Mouse (Mus musculus) right cerebral cortex, postnatal 36 days (tissue): Measurements from ENCODE around the gene Swap70.

Experiments
- DNase-seq, 2 experiments: peaks; one replicate each; pipeline ENCODE4 v3.0.0; 2022; ENCODE audit warnings: low spot score in 2 of 2, mixed read lengths in 1 of 2

Gene Swap70

DNA sequence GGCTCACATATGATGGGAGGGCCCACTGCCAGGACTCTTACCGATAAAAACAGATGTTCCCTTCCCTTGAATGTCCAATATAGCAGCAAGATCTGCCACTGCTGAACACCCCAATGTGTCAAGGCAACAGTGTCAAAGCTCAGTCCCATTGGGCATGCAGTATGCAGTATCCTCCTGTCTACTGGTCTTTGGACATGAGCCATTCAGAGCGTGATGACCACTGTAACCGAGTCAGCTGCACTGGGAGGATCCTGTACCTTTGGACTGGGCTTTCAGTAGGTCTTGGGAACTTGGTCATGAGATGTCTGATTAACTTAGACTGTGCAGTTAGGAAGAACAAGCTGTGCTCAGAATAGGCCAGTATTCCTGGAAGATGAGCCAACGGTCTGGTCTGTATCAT is 84.0 kb downstream of the Swap70 start:
- no peak for DNase-seq

DNA sequence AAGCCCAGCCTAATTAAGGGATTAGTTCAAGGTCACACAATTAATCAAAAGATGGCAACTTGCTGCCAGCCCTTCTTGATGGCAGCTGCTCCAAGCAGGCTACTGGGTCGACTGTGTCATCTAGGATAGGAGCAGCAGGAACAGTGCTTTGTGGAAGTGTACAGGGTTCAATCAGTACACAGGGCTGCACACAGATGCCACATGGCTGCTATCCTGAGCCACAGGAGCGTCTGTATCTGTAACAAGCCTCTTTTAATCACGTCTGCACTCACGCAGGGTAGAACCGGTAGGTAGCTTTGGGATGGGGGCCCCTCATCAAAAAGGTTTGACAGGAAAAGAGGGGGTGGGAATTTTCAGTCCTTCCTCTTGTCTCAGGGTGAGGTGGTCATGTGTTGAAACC is 84.8 kb downstream of the Swap70 start:
- no peak for DNase-seq

DNA sequence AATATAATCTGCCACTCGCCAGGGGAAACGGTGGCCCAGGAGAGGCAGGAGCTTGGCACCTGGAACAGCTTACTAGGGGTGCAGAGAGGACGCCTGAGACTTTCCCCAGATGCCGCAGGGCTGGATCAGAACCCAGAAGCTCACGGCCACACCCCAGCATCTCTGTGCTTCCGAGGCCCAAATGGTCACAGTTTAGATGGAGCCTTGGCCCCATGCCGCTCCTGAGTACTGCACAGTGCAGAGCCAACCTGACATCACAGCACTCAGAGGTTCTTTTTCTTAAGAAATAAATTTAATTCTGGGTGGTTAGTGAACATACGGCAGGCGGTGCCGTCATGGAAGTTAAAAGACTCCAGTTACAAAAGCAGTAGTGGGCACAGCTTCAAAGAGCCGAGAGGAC is 86.2 kb downstream of the Swap70 start:
- DNase-seq = no peak

DNA sequence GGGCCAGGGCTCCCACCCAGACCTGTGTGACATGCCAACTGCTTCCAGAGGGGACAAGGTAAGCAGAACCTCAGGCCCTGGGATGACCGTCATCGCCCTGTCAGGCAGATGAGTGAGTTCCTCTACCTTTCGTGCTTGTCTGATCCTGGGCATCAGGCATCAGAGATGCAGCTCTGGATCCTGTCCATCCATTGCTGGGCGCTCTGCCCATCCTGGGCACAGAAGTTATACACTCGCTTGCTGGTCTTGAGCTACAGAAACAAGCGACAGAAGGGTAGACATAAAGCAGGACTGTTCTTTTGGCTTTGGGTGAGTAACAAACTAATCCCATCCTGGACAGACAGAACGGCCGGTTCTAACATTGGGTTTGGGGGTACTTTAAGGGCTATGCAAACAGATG is 87.7 kb downstream of the Swap70 start:
- no peak for DNase-seq

DNA sequence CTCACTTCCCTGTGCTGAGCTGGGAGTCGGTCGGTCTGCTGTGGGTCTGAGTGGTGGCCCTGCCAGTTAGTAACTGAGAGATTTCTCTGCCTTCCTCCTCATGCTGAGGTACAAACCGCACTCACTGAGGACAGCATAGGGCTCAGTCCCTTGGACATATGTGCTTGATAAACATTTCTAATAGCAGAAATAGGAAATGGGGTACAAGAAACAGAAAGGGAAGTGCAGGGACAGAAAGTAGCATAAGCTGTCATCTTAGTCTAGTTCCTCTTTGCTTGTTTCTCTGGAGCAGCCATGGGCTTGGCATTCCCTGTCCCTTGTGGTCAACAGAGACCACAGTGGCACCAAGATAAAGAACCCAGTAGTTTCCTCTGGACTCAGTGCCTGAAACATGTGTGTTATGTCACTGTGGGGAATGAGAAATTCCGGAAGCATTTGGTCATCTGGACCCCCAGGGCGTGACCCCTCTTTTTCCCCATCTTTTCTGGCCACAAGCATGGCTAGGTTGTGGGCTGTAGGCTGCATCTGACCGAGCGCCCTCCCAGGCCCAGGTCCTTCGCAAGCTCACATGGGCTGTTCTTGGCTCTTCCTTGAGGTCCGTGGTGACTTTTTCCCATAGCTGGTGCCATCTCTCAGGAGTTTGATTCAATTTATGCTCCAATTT is 92.0 kb downstream of the Swap70 start:
- no peak for DNase-seq

DNA sequence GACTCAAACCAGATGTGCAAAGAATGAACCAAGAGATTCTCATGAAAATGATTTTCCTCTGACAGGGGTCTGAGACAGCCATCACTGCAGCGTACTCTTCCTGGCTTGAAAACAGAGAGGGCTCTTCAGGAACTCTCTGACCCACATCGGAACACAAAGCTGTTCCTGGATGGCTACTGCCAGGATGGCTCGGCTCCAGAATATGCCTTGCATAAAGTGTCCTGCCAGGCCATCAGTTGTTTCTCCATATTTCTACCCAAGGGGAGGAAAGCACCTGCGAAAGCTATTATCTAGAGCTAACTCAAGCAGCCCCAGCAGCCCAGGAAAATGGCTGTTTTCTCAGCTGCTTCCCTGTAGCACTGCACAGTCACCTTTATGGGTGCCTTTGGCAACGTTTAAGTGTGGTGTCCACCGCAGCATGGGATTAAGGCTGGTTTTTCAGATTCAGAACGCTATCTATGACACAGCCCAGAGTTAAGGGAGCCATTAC is 92.9 kb downstream of the Swap70 start:
- no peak for DNase-seq

DNA sequence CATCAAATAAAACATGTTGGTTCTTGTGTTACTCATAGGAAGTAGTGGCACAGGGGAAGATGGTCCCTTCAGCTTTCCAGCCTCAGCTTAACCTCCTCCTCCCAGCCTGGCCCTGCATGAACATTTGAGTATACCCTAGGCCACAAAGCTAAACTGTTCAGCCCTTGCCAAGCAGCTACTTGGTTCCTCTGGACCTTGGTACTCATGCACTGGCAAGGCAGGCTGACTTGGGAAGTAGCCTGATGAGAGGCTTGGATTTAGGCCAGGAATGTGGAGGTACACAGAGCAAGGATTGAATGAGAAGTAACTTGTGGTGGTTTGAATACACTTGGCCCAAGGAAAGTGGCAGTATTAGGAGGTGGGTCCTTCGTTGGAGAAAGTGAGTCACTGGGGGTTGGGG is 93.8 kb downstream of the Swap70 start:
- no peak for DNase-seq

DNA sequence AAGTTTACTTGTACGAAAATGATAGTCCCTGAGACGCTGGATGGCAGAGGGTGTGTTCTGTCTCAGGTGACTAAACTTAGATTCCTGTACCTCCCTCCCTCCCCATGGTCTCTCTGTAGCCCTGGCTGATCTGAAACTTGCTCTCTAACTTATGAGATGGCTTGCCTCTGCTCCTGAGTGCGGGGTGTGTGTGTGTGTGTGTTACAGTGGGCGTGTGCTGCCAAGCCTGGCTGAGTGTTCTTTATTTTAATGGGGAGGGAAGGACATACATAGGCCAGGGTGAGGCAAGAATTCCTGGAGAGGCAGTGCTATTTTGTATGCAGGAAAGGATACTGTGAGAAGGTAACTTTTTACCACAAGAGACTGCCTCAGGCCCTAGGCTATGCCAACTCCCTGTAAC is 95.9 kb downstream of the Swap70 start:
- DNase-seq = no peak

DNA sequence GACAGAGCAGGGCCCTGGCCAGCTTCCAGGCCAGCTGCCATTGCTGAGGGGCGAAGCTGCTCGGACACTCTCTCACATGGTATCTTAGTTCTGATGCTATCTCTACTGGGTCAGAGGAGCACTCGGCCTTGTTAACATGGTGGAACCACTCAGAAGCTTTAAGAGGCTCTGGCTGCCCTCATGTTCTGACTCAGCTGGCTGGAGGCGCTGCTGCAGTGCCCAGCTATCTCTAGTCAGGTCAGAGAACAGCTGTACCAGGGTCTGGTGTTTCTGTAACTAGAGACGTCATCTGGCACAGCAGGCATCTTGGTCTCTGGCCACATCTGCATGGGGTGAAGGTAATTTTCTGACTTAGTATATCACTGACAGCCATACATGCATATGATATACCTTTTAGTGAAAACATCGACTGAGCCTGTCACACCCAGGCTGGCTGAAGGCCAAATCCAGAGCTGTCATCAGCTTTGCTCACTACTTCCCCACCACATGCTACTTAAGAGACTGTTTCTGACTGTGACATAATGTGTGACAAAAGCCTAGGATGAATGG is 97.5 kb downstream of the Swap70 start:
- no peak for DNase-seq

DNA sequence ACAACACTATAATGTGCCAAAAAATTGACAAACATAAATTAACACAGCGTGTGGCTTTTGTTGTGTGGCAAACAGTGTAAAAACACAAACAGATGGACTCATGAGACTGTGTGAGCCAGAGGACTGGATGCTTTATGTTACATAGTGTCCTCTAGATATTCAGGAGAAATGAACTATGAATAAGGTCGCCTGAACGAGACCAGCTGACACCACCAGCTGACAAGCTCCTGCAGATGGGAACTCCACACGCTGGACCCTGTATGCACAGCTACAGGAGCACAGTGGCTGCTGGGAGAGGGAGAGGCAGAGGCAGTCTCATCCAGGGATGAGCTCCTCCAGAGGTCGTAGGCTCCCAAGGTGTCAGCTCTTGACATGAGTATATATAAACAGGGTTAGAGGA is 99.6 kb downstream of the Swap70 start:
- no peak for DNase-seq

DNA sequence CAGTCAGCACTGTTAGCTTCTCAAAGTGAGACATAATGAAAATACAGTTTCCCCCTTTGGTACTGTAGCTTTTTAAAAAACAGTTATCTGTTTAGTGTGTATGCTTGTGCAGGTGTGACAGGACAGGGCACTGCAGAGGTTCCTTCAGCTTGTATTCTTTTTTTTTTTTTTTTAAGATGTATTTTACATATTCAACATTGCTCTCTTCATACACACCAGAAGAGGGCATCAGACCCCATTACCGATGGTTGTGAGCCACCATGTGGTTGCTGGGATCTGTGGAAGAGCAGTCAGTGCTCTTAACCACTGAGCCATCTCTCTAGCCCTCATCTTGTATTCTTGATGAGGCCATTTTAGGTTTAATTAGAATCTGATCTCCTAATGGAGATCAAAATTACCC is 103.3 kb downstream of the Swap70 start:
- no peak for DNase-seq

DNA sequence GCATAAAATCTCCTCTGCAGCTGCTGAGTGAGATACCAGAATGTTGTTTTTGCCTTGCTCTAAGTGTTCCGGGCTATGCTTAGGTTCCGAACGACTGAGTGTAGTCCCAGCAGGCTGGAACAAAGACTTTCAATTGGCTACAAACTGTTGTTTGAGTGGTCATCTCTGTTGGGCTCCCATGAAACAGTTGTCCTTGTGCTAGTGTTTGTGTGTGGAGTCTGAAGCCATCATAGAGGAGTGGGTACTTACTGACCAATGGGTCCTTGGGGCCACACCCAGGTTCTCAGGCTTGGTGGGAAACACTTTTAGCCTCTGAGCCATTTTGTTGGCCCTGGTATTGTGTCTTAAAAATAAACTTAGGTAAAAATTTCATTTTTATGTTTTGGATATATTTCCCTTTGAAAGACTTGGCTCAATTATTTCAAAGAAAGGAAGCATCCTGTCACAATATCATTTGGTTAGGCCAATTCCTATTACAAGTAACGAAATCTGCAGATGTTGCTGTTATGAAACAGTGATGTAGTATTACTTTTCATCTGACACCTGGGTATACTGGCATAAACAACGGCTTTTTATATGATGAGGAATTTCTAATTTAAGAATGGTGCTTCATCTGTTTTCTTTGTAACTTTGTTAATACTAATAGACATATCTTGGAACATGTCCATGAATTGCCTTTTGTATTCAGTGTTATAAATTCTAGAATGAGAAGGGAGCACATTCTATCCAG is 104.0 kb downstream of the Swap70 start:
- no peak for DNase-seq
